Mouse (Mus musculus) adrenal gland, adult 8-10 months (tissue): ENCODE data around the gene Plpp3. TPM values are rescaled to one million over a fixed set of nuclear protein-coding genes. Genes with fewer than 3 reads are reported as not detected.

Experiments used
- DNase-seq: peaks from one replicate; pipeline ENCODE4 v3.0.0; 2022
- total RNA-seq, 4 experiments: library from RNA; stranded (reverse); gene quantifications; 2 replicates each; pipeline ENCODE4 v1.2.4; 2022

Gene Plpp3
- total RNA-seq, 4 experiments from 2014 or later = 211 to 349 (median 255) TPM

DNA sequence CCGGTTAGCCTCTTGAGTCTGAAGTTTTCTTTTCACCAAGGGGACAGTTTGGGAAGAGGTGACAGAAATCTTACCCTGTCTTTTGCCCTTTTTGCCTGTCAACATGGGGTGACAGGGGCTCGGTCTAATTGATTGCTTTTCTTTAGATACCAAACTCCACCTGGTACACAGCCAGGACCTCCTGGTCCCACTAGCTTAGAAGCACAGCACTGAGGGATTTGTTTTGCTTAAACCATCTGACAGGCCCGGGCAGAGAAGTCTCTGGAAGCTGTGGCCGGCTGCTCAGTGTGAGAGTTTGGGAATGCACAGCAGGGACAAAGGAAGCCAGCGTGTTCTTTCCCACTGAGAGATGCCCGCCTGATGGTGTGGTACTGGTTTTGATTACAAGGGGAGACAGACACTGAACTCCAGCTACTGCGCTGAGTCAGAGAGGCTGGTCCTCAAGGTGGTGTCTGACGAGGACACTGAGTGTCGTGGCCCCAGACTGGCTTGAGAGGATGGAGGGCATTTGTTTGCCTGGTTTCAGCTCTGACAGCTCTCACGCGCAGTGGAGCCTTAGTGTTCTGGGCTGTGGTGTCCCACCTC is 64.2 kb downstream of the Plpp3 start:
- no peak for DNase-seq

DNA sequence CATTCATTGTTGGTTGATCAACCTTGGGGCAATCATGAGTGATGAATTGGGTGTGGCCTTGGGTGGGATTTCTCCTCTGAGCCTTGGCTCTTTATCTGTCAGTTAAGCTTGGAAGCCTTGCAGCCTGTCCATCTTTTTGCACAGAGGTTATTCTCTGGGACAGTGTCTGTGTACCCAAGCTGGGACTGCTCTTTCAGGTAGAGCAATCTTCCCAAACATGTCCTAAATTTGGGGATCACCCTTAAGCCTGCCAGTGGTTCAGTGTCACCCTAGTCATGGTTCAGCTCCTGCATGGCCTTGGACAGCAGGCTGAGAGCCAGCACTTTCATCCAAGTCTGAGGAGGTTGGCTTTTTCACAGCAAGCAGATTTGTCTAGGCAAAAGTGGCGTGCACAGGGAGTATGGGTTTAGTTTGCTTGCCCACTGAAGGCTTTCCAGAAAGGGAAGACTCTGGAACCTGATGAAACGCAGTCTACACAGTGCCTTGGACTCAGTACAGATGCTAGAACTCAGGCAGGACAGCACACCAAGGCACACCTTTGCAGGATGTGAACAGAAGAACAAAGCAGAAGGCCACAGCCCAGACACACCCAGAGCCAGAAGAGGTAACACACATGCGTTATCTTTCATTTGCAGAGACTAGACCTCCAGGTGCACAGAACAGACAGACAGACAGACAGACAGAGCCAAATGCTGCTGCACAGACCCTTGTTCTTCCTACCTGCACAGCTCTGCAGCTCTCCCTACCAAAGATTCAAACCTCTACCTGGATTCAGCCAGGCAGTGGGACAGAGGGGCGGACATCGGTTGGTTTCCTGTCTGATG is 66.2 kb downstream of the Plpp3 start:
- peak; percentile 73 for DNase-seq

DNA sequence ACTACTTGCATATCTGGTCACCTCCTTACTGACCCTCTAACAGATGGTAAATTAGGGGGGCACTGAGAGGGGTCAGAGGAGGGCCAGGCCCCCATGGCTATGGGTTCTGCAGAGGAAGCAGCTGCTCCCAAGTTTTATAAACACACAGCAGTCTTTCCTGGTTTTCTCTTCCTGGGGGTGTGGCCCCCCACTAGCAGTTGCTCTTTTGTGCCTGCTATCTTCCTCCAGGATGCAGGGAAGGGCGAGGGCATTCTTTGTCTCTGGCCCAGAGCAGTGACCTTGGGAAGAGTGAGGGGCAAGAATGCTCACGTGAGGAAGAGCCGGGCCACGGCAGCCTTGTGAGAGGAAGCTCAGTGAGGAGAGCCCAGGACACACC is 66.8 kb downstream of the Plpp3 start:
- DNase-seq = peak; percentile 70

DNA sequence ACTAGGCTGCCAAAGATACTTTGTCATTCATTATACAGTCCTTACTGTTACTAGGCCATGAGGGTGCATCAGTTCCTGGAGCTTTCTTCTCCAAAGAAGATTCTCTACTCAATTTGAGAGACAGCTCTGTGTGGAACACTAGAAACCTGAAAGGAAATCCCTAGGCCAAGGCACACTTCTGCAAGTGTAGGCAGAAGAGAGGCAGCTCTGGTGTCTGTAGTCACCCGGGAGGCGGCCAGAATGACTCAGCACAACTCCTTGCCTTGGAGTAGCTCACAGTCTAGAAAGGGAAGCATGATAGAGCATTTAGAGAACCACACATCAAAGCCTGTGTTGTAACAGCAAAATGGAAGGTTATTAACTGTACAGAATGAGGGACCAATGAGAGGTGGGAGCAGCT is 68.4 kb downstream of the Plpp3 start:
- peak; percentile 79 for DNase-seq

DNA sequence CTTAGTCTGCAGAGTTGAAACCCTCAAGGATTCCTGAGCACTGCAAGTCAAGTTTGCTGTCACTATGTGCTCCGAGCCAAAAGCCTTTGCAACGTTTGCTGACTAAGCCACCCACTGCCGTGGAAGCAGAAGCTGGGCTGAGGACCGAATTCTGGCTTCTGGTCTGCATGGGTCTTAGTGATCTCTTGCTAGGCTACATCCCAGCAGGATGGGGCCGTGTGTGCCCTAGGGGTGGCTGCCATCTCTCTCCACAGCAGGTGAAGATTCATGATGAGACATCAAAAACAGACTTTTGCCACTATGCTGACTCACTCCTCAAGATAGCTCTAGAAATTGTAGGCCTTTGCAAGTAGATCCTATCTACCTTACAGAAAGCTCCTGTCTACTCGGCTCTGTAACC is 69.2 kb downstream of the Plpp3 start:
- DNase-seq = no peak

DNA sequence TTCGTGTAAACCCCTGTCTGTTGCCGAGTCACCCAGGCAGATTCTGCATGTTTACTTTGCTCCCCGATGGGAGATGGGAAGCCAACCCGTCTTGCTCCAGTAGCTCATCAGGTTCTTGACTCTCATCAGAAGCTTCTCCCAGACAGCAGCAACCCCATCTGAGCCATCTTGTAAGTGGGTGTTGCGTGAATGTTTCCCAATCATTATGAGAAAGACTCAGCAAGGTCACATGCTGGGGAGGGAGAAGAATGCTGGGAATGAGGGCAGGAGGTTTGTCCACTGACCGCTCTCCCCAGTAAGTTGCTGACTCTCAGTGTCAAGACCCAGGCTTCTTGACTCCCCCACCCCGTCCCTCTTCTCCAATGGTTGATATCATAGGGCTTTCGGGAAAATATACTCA is 73.0 kb downstream of the Plpp3 start:
- DNase-seq = no peak

DNA sequence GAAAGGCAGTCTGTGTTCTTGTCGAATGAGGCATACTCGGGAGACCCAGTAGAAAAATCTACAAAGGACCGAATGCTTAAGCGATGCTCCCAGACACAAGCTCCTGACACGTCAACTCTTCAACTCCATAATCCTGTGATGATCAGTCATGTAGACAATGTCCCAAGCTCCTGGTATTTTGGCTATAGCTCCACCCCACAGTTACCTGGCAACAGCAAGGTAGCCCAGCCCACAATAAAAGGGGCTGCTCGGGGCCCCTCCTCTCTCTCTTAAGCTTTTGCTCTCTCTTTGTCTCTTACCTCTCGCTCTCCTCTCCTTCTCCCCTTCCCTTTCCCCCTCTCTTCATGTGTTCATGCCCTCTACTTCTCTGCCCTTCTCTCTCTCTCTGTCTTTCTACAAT is 83.1 kb downstream of the Plpp3 start:
- no peak for DNase-seq

DNA sequence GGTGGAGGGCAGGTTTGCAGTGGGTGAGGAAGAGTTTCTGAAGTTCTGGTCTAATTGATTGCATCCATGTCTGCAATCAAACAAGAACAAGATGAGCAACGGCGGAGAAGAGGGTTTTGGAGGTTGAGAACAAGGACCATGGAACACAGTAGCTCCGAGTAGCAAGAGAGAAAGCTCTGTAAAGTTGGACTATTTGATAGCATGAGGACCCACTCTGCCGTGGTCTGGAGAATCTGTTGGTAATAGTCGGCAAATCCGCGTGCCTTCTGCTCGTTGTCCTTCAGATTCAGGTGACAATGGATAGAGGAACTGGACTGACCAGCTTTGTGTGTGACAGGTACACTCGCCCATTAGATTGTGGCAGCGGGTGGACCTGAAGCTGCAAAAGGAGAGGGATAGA is 87.8 kb downstream of the Plpp3 start:
- no peak for DNase-seq

DNA sequence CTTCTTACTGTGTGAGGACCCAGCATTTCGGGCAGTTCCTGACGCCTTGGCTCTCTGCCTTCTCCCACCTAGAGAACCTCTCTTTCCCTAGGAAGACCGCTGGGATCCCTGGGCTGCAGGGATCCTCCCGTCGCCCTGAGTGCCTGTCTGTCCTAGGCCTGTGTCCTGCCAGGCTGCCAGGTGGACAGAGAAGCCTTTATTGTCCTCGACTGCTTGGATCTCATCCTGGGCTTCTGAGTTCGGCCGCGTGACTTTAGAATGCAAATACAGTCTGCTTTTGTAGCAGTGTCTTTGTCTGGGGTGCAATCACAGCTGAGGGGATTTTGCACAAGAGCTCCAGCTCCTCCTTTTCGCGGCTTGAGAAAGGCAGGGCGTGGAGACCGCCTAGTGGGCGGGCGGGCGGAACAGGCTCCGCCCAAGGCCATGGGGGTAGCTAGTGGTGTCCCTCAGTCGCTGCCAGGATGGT is 88.4 kb downstream of the Plpp3 start:
- peak; percentile 74 for DNase-seq

DNA sequence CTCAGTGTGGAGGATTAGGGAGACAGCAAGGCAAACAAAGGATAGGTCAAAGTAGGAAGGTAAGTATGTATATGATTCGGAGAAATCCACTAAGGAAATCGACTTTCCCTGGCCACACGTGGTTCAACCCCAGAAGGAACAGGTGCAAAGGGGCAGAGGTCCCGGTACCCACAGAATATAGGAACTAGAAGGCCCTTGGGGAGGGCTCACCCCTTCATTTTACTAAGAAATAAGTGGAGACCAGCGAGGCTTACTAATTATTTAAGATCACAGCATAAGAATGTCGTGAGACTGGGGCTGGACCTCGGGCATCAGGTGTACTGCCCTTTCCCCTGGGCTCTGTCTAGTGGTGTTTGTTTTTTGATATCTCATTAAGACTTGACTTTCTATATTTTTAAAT is 89.2 kb downstream of the Plpp3 start:
- DNase-seq = no peak

DNA sequence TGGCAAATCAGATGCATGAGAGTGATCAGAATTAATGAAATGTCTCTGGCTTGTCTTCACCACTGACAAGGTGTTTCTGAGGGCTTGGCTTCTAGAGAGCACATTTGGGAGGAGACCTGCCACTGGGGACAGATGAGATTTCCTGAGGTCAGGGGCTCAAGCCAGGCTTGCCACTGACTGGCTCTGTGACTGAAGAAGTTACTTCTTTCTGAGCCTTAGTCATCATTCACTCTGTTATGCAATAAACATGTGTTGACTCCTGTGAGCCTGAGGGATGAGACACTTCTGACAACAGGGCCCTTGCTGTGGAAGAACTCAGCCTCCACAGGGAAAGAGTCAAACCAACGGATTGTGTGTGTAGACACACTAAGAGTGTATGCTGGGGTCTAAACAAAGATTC is 91.0 kb downstream of the Plpp3 start:
- no peak for DNase-seq

DNA sequence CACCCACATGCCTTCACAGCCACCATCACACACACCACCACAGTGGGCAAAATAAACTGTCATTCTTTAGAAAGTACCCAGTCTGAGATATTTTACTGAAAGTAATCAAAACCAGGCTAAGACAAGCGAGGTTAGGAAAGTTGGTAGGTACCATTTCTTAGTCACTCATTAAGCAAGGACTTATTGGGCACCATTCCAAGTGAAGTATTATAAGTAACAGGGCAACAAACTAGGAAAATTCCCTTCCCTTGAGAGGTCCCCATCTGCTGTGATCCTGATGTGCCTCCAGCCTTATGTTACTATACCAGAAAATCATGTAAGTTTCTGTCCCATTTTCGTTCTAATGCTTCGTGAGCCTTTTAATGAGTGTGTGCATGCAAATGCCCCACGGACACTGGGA is 92.1 kb downstream of the Plpp3 start:
- no peak for DNase-seq

DNA sequence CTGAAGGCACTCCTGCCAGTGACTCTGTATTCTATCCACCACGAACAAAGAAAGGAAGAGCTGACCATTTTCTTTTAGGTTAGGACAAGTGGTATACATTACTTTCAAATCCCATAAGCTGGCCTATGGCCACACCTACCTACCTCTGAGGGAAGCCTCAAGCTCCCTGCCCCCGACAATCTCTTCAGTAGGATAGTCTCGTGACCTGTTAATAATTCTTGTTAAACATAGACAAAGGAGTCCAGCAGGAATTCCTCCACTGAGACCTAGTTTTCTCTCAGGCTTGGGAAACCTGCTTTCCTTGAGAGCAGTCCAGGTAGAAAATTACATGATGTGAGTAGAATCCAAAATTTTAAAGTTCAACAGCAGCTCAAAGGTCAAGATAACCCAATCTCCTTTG is 93.8 kb downstream of the Plpp3 start:
- DNase-seq = no peak

DNA sequence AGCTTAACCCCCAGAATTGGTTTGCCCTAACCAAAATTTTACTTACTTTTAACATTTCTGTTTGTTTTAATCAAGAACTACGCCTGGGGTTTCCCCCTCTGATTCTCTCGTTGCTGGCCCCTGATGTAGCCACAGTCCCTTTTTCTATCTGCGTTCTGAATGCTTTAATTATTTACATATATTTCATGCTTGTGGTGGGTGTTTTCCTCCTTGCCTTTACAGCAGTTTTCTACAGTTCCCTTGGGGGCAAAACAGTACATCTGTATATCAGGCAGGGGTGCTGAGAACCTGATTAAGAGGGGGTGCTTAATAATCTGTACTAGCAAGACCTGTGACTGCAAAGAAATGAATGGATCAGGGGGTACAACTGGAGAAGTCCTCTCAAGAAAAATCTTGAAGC is 94.9 kb downstream of the Plpp3 start:
- DNase-seq = no peak

DNA sequence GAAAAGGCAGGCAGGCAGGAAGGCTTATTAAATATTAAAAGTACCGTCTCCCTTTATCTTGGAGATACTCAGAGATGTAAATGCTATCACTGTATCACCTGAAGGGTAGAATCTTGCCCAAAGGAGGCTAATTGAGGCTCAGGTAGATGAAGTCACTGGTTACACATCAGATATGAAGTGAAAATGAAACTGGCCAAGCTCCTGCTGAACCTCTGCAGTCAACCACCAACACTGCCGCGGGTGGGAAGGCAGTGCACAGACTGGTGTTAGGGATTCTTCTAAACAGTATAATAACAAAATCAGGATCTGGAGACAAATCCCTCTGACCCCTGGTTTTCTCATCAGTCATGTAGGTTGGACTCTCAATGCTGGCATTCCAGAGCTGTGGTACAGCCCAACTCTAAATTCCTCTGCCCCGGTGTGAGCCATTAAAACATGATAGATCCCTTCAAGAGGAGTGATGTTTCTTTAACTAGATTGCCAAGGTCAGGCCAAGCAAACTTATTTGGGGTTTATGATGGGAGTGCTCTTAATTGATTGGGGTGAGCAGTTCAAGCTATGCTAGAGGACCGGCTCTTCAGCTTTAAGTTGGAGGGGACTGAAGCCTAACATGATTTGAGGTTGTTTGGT is 95.5 kb downstream of the Plpp3 start:
- DNase-seq = no peak

DNA sequence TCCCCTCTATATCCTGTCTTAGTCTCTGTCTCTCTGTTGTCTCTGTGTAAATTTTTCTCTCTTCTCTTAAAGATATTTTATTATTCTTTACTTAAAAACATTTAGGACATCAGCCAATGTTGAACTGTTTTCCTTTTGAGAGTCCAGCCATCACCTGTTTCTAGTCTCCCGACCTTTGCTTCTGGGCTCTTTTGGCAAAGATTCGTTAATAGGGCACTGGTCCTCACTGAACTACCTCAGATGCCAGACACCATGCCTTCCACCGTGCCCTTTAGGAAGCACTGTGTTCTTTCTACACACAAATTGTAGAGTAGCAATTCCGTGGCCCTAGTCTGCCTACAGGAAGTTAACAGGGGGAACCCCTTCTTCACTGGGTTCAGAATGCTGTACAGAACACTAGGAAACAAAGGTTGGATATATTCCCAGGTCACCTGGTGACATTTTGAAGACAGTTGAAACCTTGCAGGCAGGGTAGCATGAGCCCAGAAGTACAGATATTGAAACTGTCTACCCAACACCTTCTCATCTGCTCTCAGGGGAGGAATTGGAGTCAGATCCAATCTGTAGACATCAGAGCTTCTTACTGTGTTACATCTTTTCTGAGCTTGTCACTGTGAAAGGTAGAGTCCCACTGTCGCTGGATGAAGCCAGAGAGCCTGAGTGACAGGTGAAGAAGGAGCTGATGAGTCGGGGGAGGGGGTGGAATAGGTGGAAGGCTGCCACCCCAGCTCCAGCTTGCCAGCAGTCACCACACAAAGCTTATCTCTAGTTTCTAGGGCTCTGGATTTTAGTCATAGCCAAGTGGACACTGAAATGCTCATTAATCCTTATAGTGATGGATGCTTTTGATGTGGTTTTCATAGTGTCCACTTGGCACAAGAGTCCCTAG is 96.5 kb downstream of the Plpp3 start:
- no peak for DNase-seq

DNA sequence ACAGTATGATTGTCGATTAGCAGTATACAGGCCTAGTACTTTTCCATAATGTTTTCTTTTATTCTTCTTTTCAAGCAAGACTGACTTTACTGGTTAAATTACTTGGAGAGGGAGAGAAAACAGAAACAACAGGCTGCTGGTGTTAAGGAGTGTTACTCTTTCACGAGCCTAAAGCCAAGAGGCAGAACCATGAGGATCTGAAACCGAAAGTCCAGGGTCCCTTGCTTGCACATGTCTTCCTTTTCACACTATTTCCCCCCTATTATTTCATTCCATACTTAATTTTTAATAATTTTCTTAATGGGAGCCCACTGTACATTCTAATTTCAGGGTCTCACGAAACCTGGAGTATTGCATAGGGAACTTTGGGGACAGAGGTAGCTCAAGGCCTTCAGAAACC is 97.2 kb downstream of the Plpp3 start:
- no peak for DNase-seq

DNA sequence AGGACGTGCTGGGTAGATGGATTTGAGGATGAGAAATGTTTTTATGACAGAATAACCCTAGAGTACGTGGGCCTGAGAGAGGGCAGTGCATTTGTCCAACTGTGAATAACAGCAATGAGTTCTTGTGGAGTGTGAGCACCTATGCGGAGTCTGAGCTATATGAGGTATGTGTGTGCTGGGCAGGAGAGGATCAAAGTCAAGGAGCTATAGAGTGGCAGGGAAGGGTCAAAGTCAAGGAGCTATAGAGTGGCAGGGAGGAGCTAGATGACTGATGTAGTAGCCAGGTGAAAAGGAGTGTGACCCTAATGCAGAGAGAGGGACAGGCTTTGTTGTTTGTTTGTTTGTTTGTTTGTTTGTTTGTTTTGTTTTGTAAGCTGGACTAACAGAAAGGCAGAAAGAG is 98.0 kb downstream of the Plpp3 start:
- no peak for DNase-seq

DNA sequence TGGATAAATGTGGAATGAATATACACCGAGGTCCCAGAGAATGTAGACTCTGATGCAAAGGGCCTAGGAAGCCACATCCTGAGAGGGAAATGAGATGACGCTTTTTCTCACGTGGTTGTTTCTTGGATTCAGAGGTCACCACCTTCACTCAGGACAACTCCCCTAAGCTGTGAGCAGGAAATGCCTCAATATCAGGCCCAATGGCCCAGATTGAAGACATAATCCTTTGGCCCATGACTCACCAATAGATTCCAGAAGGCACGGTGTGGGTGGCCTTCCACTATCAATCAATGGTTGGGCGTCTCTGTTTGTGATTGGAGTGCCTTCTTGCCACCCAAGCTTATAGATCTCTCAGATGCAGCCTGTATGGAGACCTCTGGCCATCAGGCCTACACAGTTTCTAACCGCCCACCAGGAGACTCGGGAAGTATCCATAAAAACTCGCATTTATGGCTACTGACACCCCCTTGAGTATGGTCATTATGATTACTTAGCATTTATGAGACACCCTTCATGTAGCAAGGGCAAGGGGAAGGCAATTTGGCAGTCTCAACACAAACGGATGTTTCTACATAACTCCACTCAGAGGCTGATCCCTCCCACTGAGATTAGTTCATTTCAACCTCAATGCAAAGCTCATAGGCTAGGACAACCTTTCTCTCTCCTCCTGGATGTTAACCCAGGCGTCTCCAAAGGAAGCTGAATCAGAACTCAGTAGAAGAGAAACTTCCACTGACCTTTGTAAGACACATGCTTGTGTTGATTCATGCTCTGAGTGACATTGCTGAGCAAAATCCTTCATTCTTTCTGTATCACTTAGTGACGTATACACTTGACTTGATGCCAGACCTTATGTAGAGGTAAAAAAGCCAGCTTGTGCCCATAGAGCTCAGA is 100.8 kb downstream of the Plpp3 start:
- DNase-seq = no peak

DNA sequence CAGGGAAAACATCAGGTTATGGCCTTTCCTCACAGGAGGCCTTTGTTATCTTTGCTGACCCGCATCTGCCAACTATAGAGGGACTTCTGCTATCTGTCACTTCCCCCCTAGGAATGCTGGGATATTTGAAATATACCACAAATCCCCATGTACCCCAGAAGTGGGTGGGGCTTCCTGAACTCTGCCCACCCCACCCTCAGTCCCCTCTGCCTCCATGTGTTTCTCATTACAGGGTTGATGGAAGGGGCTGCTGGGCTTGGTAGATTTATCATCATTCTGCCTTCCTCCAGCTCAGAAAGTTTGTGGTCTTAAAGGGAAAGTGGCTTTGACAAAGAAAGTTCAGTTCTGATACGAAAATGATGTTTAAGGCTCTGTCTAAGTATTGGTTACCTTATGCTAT is 103.2 kb downstream of the Plpp3 start:
- DNase-seq = no peak

DNA sequence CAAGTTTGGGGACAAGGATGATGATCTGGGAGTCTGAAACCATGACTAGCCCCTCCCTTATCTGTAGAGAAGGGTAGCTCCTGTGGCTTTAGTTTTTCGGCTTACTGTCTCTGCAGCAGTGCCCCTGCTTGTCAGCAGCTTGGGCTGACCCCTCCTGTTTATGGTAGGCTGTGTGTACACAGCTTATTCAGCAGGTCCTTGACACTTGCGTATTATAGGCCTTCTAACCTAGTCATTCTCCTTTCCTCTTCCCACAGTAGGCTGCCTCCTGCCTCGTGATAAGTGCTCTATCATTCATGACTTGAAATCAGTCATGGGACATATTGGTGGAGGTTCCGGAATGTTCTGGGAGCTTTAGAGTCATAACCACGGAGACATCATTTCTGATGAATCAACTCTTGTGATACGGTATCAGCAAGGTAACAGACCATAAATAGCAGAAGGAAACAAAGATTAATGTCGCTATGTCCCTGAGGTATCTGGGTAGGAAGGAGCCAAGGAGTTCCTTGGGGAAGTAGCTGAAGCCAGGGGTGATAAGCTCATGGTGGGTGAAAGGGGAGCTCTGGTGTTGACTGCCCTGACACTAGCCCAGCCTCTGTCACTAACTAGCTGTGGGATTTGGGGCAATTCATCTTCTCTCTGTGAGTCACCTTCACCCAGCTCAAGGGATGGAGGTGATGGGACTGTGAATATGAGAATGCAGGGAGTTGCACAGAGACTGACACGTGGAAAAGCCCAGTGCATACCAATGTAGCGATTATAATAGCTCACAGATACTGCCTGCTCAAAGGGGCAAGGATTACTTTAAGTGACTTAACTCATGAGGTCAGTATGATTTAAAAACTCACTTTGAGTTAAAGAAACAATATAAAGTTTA is 104.0 kb downstream of the Plpp3 start:
- no peak for DNase-seq
